Mouse (Mus musculus): ENCODE measurements around the gene Sec22c. TPM values are rescaled to one million over a fixed set of nuclear protein-coding genes. Genes with fewer than 3 reads are reported as not detected.

Sec22c gene
- polyA plus RNA-seq, 1 experiment from 2014 or later = 34.5 TPM

GRCm38 (mm10) chr9:121666957-121667630 is 38.2 kb downstream of the Sec22c start:
- Histone ChIP-seq H3K27me3 (ENCODE audit: control insufficient read depth, insufficient read depth, low read depth, low read length) (peaks cover 3% of the 10 kb centered on the region), H3K4me3 (ENCODE audit: low read depth, low read length) (no peak overlapping the region), H3K9ac (ENCODE audit: low read depth, low read length) (no peak overlapping the region), H3K9me3 (replicated peaks; ENCODE audit: control insufficient read depth, low read length, poor library complexity, severe bottlenecking) (no peaks in the 10 kb centered on the region), H3K4me2 (ENCODE audit: low read length) (no peak overlapping the region), H3K4me1 (ENCODE audit: control insufficient read depth, insufficient read depth, low read length) (peaks cover 6% of the 10 kb centered on the region), H3K27ac (ENCODE audit: low read length) (no peak overlapping the region), H3K36me3 (ENCODE audit: control insufficient read depth, insufficient read depth, low read length) (no peaks in the 10 kb centered on the region)
- no peak for ATAC-seq
- WGBS = 70% methylated on average over 16 of the region's 16 CpGs

GRCm38 (mm10) chr9:121664104-121664503 is 41.2 kb downstream of the Sec22c start:
- ATAC-seq = no peak
- Histone ChIP-seq H3K9me3 (replicated peaks; ENCODE audit: control insufficient read depth, low read length, poor library complexity, severe bottlenecking) (no peaks in the 10 kb centered on the region), H3K36me3 (ENCODE audit: control insufficient read depth, insufficient read depth, low read length) (no peaks in the 10 kb centered on the region), H3K27me3 (ENCODE audit: control insufficient read depth, insufficient read depth, low read depth, low read length) (peaks cover 3% of the 10 kb centered on the region), H3K4me2 (ENCODE audit: low read length) (no peak overlapping the region), H3K27ac (ENCODE audit: low read length) (no peak overlapping the region), H3K4me1 (ENCODE audit: control insufficient read depth, insufficient read depth, low read length) (no peaks in the 10 kb centered on the region), H3K9ac (ENCODE audit: low read depth, low read length) (no peak overlapping the region), H3K4me3 (ENCODE audit: low read depth, low read length) (no peak overlapping the region)
- 86% methylated on average over 5 of the region's 5 CpGs for WGBS

GRCm38 (mm10) chr9:121663467-121663866 is 41.8 kb downstream of the Sec22c start:
- Histone ChIP-seq H3K4me3 (ENCODE audit: low read depth, low read length) (no peak overlapping the region), H3K9ac (ENCODE audit: low read depth, low read length) (no peak overlapping the region), H3K27me3 (ENCODE audit: control insufficient read depth, insufficient read depth, low read depth, low read length) (peaks cover under 1% of the 10 kb centered on the region), H3K4me2 (ENCODE audit: low read length) (no peak overlapping the region), H3K9me3 (replicated peaks; ENCODE audit: control insufficient read depth, low read length, poor library complexity, severe bottlenecking) (no peaks in the 10 kb centered on the region), H3K36me3 (ENCODE audit: control insufficient read depth, insufficient read depth, low read length) (no peaks in the 10 kb centered on the region), H3K27ac (ENCODE audit: low read length) (no peak overlapping the region), H3K4me1 (ENCODE audit: control insufficient read depth, insufficient read depth, low read length) (no peaks in the 10 kb centered on the region)
- 82% methylated on average over 6 of the region's 6 CpGs for WGBS
- no peak for ATAC-seq

GRCm38 (mm10) chr9:121659791-121660190 is 45.5 kb downstream of the Sec22c start:
- Histone ChIP-seq H3K4me3 (ENCODE audit: low read depth, low read length) (no peak overlapping the region), H3K27ac (ENCODE audit: low read length) (no peak overlapping the region), H3K9ac (ENCODE audit: low read depth, low read length) (no peak overlapping the region), H3K4me1 (ENCODE audit: control insufficient read depth, insufficient read depth, low read length) (no peaks in the 10 kb centered on the region), H3K9me3 (replicated peaks; ENCODE audit: control insufficient read depth, low read length, poor library complexity, severe bottlenecking) (no peaks in the 10 kb centered on the region), H3K27me3 (ENCODE audit: control insufficient read depth, insufficient read depth, low read depth, low read length) (no peaks in the 10 kb centered on the region), H3K4me2 (ENCODE audit: low read length) (no peak overlapping the region), H3K36me3 (ENCODE audit: control insufficient read depth, insufficient read depth, low read length) (no peaks in the 10 kb centered on the region)
- ATAC-seq = no peak
- 83% methylated on average over 7 of the region's 7 CpGs for WGBS

GRCm38 (mm10) chr9:121658248-121658647 is 47.0 kb downstream of the Sec22c start:
- no peaks in the 10 kb centered on the region for H3K4me1 ChIP-seq (ENCODE audit: control insufficient read depth, insufficient read depth, low read length)
- WGBS = 85% methylated on average over 7 of the region's 7 CpGs
- no peaks in the 10 kb centered on the region for H3K36me3 ChIP-seq (ENCODE audit: control insufficient read depth, insufficient read depth, low read length)
- no peak for ATAC-seq
- no peaks in the 10 kb centered on the region for H3K9me3 ChIP-seq (replicated peaks; ENCODE audit: control insufficient read depth, low read length, poor library complexity, severe bottlenecking)
- H3K27me3 ChIP-seq (ENCODE audit: control insufficient read depth, insufficient read depth, low read depth, low read length) = no peaks in the 10 kb centered on the region
- no peak overlapping the region for H3K9ac ChIP-seq (ENCODE audit: low read depth, low read length)
- H3K4me2 ChIP-seq (ENCODE audit: low read length) = no peak overlapping the region
- H3K4me3 ChIP-seq (ENCODE audit: low read depth, low read length) = no peak overlapping the region
- no peak overlapping the region for H3K27ac ChIP-seq (ENCODE audit: low read length)

GRCm38 (mm10) chr9:121657143-121657542 is 48.1 kb downstream of the Sec22c start:
- WGBS = 64% methylated on average over 13 of the region's 13 CpGs
- Histone ChIP-seq H3K36me3 (ENCODE audit: control insufficient read depth, insufficient read depth, low read length) (no peaks in the 10 kb centered on the region), H3K9ac (ENCODE audit: low read depth, low read length) (no peak overlapping the region), H3K4me2 (ENCODE audit: low read length) (no peak overlapping the region), H3K27me3 (ENCODE audit: control insufficient read depth, insufficient read depth, low read depth, low read length) (no peaks in the 10 kb centered on the region), H3K27ac (ENCODE audit: low read length) (no peak overlapping the region), H3K4me3 (ENCODE audit: low read depth, low read length) (no peak overlapping the region), H3K9me3 (replicated peaks; ENCODE audit: control insufficient read depth, low read length, poor library complexity, severe bottlenecking) (no peaks in the 10 kb centered on the region), H3K4me1 (ENCODE audit: control insufficient read depth, insufficient read depth, low read length) (no peaks in the 10 kb centered on the region)
- ATAC-seq = no peak

- no peaks in the 10 kb centered on the region for H3K9me3 ChIP-seq (replicated peaks; ENCODE audit: control insufficient read depth, low read length, poor library complexity, severe bottlenecking)
- H3K9ac ChIP-seq (ENCODE audit: low read depth, low read length) = no peak overlapping the region
- H3K4me2 ChIP-seq (ENCODE audit: low read length) = no peak overlapping the region
- no peak for ATAC-seq
- H3K36me3 ChIP-seq (ENCODE audit: control insufficient read depth, insufficient read depth, low read length) = no peaks in the 10 kb centered on the region
- H3K27ac ChIP-seq (ENCODE audit: low read length) = no peak overlapping the region
- no peak overlapping the region for H3K4me3 ChIP-seq (ENCODE audit: low read depth, low read length)
- 94% methylated on average over 5 of the region's 5 CpGs for WGBS
- no peaks in the 10 kb centered on the region for H3K4me1 ChIP-seq (ENCODE audit: control insufficient read depth, insufficient read depth, low read length)
- H3K27me3 ChIP-seq (ENCODE audit: control insufficient read depth, insufficient read depth, low read depth, low read length) = no peaks in the 10 kb centered on the region
Observed at GRCm38 (mm10) chr9:121656322-121656721, 49.0 kb downstream of the Sec22c start.

- H3K4me2 ChIP-seq (ENCODE audit: low read length) = no peak overlapping the region
- 85% methylated on average over 10 of the region's 10 CpGs for WGBS
- no peaks in the 10 kb centered on the region for H3K9me3 ChIP-seq (replicated peaks; ENCODE audit: control insufficient read depth, low read length, poor library complexity, severe bottlenecking)
- H3K27ac ChIP-seq (ENCODE audit: low read length) = no peak overlapping the region
- ATAC-seq = no peak
- no peaks in the 10 kb centered on the region for H3K4me1 ChIP-seq (ENCODE audit: control insufficient read depth, insufficient read depth, low read length)
- H3K9ac ChIP-seq (ENCODE audit: low read depth, low read length) = no peak overlapping the region
- no peaks in the 10 kb centered on the region for H3K27me3 ChIP-seq (ENCODE audit: control insufficient read depth, insufficient read depth, low read depth, low read length)
- H3K36me3 ChIP-seq (ENCODE audit: control insufficient read depth, insufficient read depth, low read length) = no peaks in the 10 kb centered on the region
- H3K4me3 ChIP-seq (ENCODE audit: low read depth, low read length) = no peak overlapping the region
Observed at GRCm38 (mm10) chr9:121653668-121654067, 51.6 kb downstream of the Sec22c start.

- 82% methylated on average over 7 of the region's 7 CpGs for WGBS
- ATAC-seq = no peak
Observed at GRCm38 (mm10) chr9:121647026-121647425, 58.3 kb downstream of the Sec22c start.

More at GRCm38 (mm10) chr9:121647026-121647425, 58.3 kb downstream of the Sec22c start:
- H3K27me3 ChIP-seq (ENCODE audit: control insufficient read depth, insufficient read depth, low read depth, low read length) = peaks cover 14% of the 10 kb centered on the region
- H3K4me2 ChIP-seq (ENCODE audit: low read length) = no peak overlapping the region
- no peak overlapping the region for H3K27ac ChIP-seq (ENCODE audit: low read length)
- H3K36me3 ChIP-seq (ENCODE audit: control insufficient read depth, insufficient read depth, low read length) = no peaks in the 10 kb centered on the region
- H3K4me3 ChIP-seq (ENCODE audit: low read depth, low read length) = no peak overlapping the region
- H3K9me3 ChIP-seq (replicated peaks; ENCODE audit: control insufficient read depth, low read length, poor library complexity, severe bottlenecking) = no peaks in the 10 kb centered on the region
- H3K4me1 ChIP-seq (ENCODE audit: control insufficient read depth, insufficient read depth, low read length) = peaks cover 8% of the 10 kb centered on the region
- H3K9ac ChIP-seq (ENCODE audit: low read depth, low read length) = no peak overlapping the region
